Mouse (Mus musculus): Measurements from ENCODE around the gene Cldn14. TPM values are rescaled to one million over a fixed set of nuclear protein-coding genes. Genes with fewer than 3 reads are reported as not detected.

Cldn14 gene
- total and polyA plus RNA-seq, 3 experiments, result not detected

- Histone ChIP-seq H3K9me3 (replicated peaks) (no peaks in the 10 kb centered on the region), H3K27me3 (ENCODE audit: insufficient read depth, low read length) (peaks cover 9% of the 10 kb centered on the region), H3K4me1 (ENCODE audit: insufficient read depth, low read depth, low read length) (no peaks in the 10 kb centered on the region), H3K36me3 (replicated peaks) (no peaks in the 10 kb centered on the region), H3K4me3 (ENCODE audit: low read depth, low read length) (no peak overlapping the region)
- ATAC-seq (ENCODE audit: extremely low read depth, insufficient number of reproducible peaks, low FRiP score, poor library complexity, severe bottlenecking) (no peak), DNase-seq (ENCODE audit: low spot score) (no peak)
- no peak for TF ChIP-seq GATA1 (IDR thresholded peaks at IDR 0.05; ENCODE audit: borderline replicate concordance, low read length)
- TF ChIP-seq GATA2 (IDR thresholded peaks at IDR 0.05; ENCODE audit: borderline replicate concordance, low read depth, low read length), result no peak
- no peak for TF ChIP-seq CTCF (IDR thresholded peaks at IDR 0.05; ENCODE audit: low read depth, low read length)
- no peak for TF ChIP-seq POLR2AphosphoS5 (IDR thresholded peaks at IDR 0.05; ENCODE audit: insufficient replicate concordance, low read depth, low read length)
- no peak for TF ChIP-seq TAL1 (conservative IDR thresholded peaks at IDR 0.05; ENCODE audit: low read depth, low read length)
Observed at GRCm38 (mm10) chr16:93935009-93935408, 73.6 kb downstream of the Cldn14 start.

- H3K36me3 ChIP-seq (replicated peaks), result no peaks in the 10 kb centered on the region
- no peaks in the 10 kb centered on the region for H3K4me1 ChIP-seq (ENCODE audit: insufficient read depth, low read depth, low read length)
- no peak overlapping the region for H3K4me3 ChIP-seq (ENCODE audit: low read depth, low read length)
- H3K27me3 ChIP-seq (ENCODE audit: insufficient read depth, low read length), result peaks cover 11% of the 10 kb centered on the region
- H3K9me3 ChIP-seq (replicated peaks), result no peaks in the 10 kb centered on the region
- ATAC-seq (ENCODE audit: extremely low read depth, insufficient number of reproducible peaks, low FRiP score, poor library complexity, severe bottlenecking) (no peak), DNase-seq (ENCODE audit: low spot score) (no peak)
- TF ChIP-seq TAL1 (conservative IDR thresholded peaks at IDR 0.05; ENCODE audit: low read depth, low read length), result no peak
Observed at GRCm38 (mm10) chr16:93934588-93934987, 74.0 kb downstream of the Cldn14 start.

- no peak for ATAC-seq (ENCODE audit: extremely low read depth, insufficient number of reproducible peaks, low FRiP score, poor library complexity, severe bottlenecking)
- no peak for TF ChIP-seq TAL1 (conservative IDR thresholded peaks at IDR 0.05; ENCODE audit: low read depth, low read length)
- TF ChIP-seq GATA2 (IDR thresholded peaks at IDR 0.05; ENCODE audit: borderline replicate concordance, low read depth, low read length), result no peak
- TF ChIP-seq GATA1 (IDR thresholded peaks at IDR 0.05; ENCODE audit: borderline replicate concordance, low read length), result no peak
- no peak for TF ChIP-seq CTCF (IDR thresholded peaks at IDR 0.05; ENCODE audit: low read depth, low read length)
- no peak for TF ChIP-seq POLR2AphosphoS5 (IDR thresholded peaks at IDR 0.05; ENCODE audit: insufficient replicate concordance, low read depth, low read length)
- no peaks in the 10 kb centered on the region for H3K9me3 ChIP-seq (replicated peaks)
- H3K4me1 ChIP-seq (ENCODE audit: insufficient read depth, low read depth, low read length), result no peaks in the 10 kb centered on the region
- no peak for DNase-seq (ENCODE audit: low spot score)
- H3K36me3 ChIP-seq (replicated peaks), result no peaks in the 10 kb centered on the region
- H3K27me3 ChIP-seq (ENCODE audit: insufficient read depth, low read length), result peaks cover 16% of the 10 kb centered on the region
- no peak overlapping the region for H3K4me3 ChIP-seq (ENCODE audit: low read depth, low read length)
Observed at GRCm38 (mm10) chr16:93932185-93933168, 76.2 kb downstream of the Cldn14 start.

- Histone ChIP-seq H3K4me3 (ENCODE audit: low read depth, low read length) (no peak overlapping the region; the same call in 1 of the 2 replicates), H3K27me3 (ENCODE audit: insufficient read depth, low read length) (peaks cover 7% of the 10 kb centered on the region; the same call in 1 of the 2 replicates), H3K9me3 (replicated peaks) (no peaks in the 10 kb centered on the region), H3K36me3 (replicated peaks) (no peaks in the 10 kb centered on the region), H3K4me1 (ENCODE audit: insufficient read depth, low read depth, low read length) (no peaks in the 10 kb centered on the region)
- no peak for TF ChIP-seq CTCF (IDR thresholded peaks at IDR 0.05; ENCODE audit: low read depth, low read length)
- no peak for TF ChIP-seq GATA1 (IDR thresholded peaks at IDR 0.05; ENCODE audit: borderline replicate concordance, low read length)
- no peak for TF ChIP-seq POLR2AphosphoS5 (IDR thresholded peaks at IDR 0.05; ENCODE audit: insufficient replicate concordance, low read depth, low read length)
- no peak for TF ChIP-seq GATA2 (IDR thresholded peaks at IDR 0.05; ENCODE audit: borderline replicate concordance, low read depth, low read length)
- DNase-seq (ENCODE audit: low spot score) (no peak), ATAC-seq (ENCODE audit: extremely low read depth, insufficient number of reproducible peaks, low FRiP score, poor library complexity, severe bottlenecking) (no peak)
Observed at GRCm38 (mm10) chr16:93929370-93930032, 79.1 kb downstream of the Cldn14 start.

GRCm38 (mm10) chr16:93925684-93926247 lies 82.9 kb downstream of the Cldn14 start:
- H3K9me3 ChIP-seq (replicated peaks), result no peaks in the 10 kb centered on the region
- ATAC-seq (ENCODE audit: extremely low read depth, insufficient number of reproducible peaks, low FRiP score, poor library complexity, severe bottlenecking) (no peak), DNase-seq (ENCODE audit: low spot score) (no peak)
- H3K27me3 ChIP-seq (ENCODE audit: insufficient read depth, low read length), result peaks cover 7% of the 10 kb centered on the region; the same call in 1 of the 2 replicates
- no peaks in the 10 kb centered on the region for H3K36me3 ChIP-seq (replicated peaks)
- no peak overlapping the region for H3K4me3 ChIP-seq (ENCODE audit: low read depth, low read length)
- no peak for TF ChIP-seq TAL1 (conservative IDR thresholded peaks at IDR 0.05; ENCODE audit: low read depth, low read length)
- no peak for TF ChIP-seq CTCF (IDR thresholded peaks at IDR 0.05; ENCODE audit: low read depth, low read length)
- TF ChIP-seq GATA1 (IDR thresholded peaks at IDR 0.05; ENCODE audit: borderline replicate concordance, low read length), result no peak
- TF ChIP-seq POLR2AphosphoS5 (IDR thresholded peaks at IDR 0.05; ENCODE audit: insufficient replicate concordance, low read depth, low read length), result no peak
- TF ChIP-seq GATA2 (IDR thresholded peaks at IDR 0.05; ENCODE audit: borderline replicate concordance, low read depth, low read length), result no peak
- no peaks in the 10 kb centered on the region for H3K4me1 ChIP-seq (ENCODE audit: insufficient read depth, low read depth, low read length)

- peaks cover 13% of the 10 kb centered on the region; the same call in 1 of the 2 replicates for H3K27me3 ChIP-seq (ENCODE audit: insufficient read depth, low read length)
- no peaks in the 10 kb centered on the region for H3K4me1 ChIP-seq (ENCODE audit: insufficient read depth, low read depth, low read length)
- DNase-seq (ENCODE audit: low spot score) (no peak), ATAC-seq (ENCODE audit: extremely low read depth, insufficient number of reproducible peaks, low FRiP score, poor library complexity, severe bottlenecking) (no peak)
- H3K36me3 ChIP-seq (replicated peaks), result no peaks in the 10 kb centered on the region
- no peak overlapping the region for H3K4me3 ChIP-seq (ENCODE audit: low read depth, low read length)
- H3K9me3 ChIP-seq (replicated peaks), result no peaks in the 10 kb centered on the region
- no peak for TF ChIP-seq CTCF (IDR thresholded peaks at IDR 0.05; ENCODE audit: low read depth, low read length)
- no peak for TF ChIP-seq GATA2 (IDR thresholded peaks at IDR 0.05; ENCODE audit: borderline replicate concordance, low read depth, low read length)
- no peak for TF ChIP-seq POLR2AphosphoS5 (IDR thresholded peaks at IDR 0.05; ENCODE audit: insufficient replicate concordance, low read depth, low read length)
- TF ChIP-seq TAL1 (conservative IDR thresholded peaks at IDR 0.05; ENCODE audit: low read depth, low read length), result no peak
- TF ChIP-seq GATA1 (IDR thresholded peaks at IDR 0.05; ENCODE audit: borderline replicate concordance, low read length), result no peak
Observed at GRCm38 (mm10) chr16:93923788-93924187, 84.8 kb downstream of the Cldn14 start.

Data from G1E (cell line).